Mouse (Mus musculus) heart, adult 8-10 months (tissue): Measurements from ENCODE around the gene Gm49373. TPM values are rescaled to one million over a fixed set of nuclear protein-coding genes. Genes with fewer than 3 reads are reported as not detected.

Source experiments
- DNase-seq: peaks from one replicate; pipeline ENCODE4 v3.0.0; 2022; ENCODE audit warnings: low spot score
- microRNA-seq: library from miRNA; unstranded; fragments of <30 nt; microRNA quantifications from one replicate; pipeline ENCODE4 v1.2.0, GENCODE M21; 2022
- total RNA-seq, 4 experiments: library from RNA; stranded (reverse); gene quantifications; 2 replicates each; pipeline ENCODE4 v1.2.4; 2022

The Gm49373 gene
- total RNA-seq, 4 experiments from 2014 or later = 0.38 TPM; not detected in 3

GRCm38 (mm10) chr9:21028560-21029110, 44.3 kb downstream of the Gm49373 start:
- no peak for DNase-seq

GRCm38 (mm10) chr9:21027774-21028290, 45.1 kb downstream of the Gm49373 start:
- no peak for DNase-seq

GRCm38 (mm10) chr9:21026849-21027248, 46.0 kb downstream of the Gm49373 start:
- DNase-seq = no peak

- DNase-seq = no peak
These were observed 47.6 kb downstream of the Gm49373 start for GRCm38 (mm10) chr9:21025258-21025810.

- DNase-seq = no peak
These were observed 50.2 kb downstream of the Gm49373 start for GRCm38 (mm10) chr9:21022726-21023125.

- DNase-seq = no peak
These were observed 50.6 kb downstream of the Gm49373 start for GRCm38 (mm10) chr9:21022288-21022687.

- no peak for DNase-seq
These were observed 51.5 kb downstream of the Gm49373 start for GRCm38 (mm10) chr9:21021363-21021762.

- no peak for DNase-seq
These were observed 54.3 kb downstream of the Gm49373 start for GRCm38 (mm10) chr9:21018600-21018999.

- DNase-seq = no peak
These were observed 55.7 kb downstream of the Gm49373 start for GRCm38 (mm10) chr9:21017177-21017575.

GRCm38 (mm10) chr9:21016331-21017176, 56.3 kb downstream of the Gm49373 start:
- DNase-seq = no peak

GRCm38 (mm10) chr9:21015571-21016130, 57.2 kb downstream of the Gm49373 start, which contains the start of gene Icam1:
TSS of gene Icam1 (plus strand) at chr9:21015985.
- DNase-seq = peak; percentile 77

GRCm38 (mm10) chr9:21014691-21015570, 58.0 kb downstream of the Gm49373 start:
- DNase-seq = peak; percentile 75

Small RNA genes lying within 50 kb of the gene (microRNA-seq; reads per million reads assigned to microRNA genes)
- gene Mir1900 (not detected), gene Mir7082 (not detected)

Other genes with a start within 250 kb of the Gm49373 start
- gene A230050P20Rik, start 204.5 kb downstream of the Gm49373 start, total RNA-seq = 1 to 10 TPM; 3.4 to 6.0 (median 4.8) TPM
- 1 to 10 TPM; 3.7 to 5.7 (median 4.8) TPM for gene Angptl6, start 193.4 kb downstream of the Gm49373 start, total RNA-seq
- 1 to 10 TPM; 7.0 to 7.4 (median 7.1) TPM for gene Ppan, start 184.9 kb downstream of the Gm49373 start, total RNA-seq
- gene Eif3g, start 174.5 kb downstream of the Gm49373 start, total RNA-seq = 100 to 1,000 TPM; 106 to 121 (median 110) TPM
- 10 to 100 TPM; 10.8 to 14.5 (median 12.3) TPM for gene Dnmt1, start 113.2 kb downstream of the Gm49373 start, total RNA-seq
- gene S1pr2, start 96.3 kb downstream of the Gm49373 start, total RNA-seq = 1 to 10 TPM; 1.8 to 6.8 (median 4.6) TPM
- gene Mrpl4, start 70.4 kb downstream of the Gm49373 start, total RNA-seq = 100 to 1,000 TPM; 135 to 142 (median 136) TPM
- 10 to 100 TPM in 2 of 4 experiments, 1 to 10 TPM in 2; 7.5 to 11.3 (median 9.9) TPM for gene Icam1, start 57.1 kb downstream of the Gm49373 start, total RNA-seq
- gene Icam4, start 43.7 kb downstream of the Gm49373 start, total RNA-seq = 1 to 10 TPM in 1 of 4 experiments, under 1 TPM in 3; 0.27 to 1.9 (median 0.74) TPM
- gene Icam5, start 41.0 kb downstream of the Gm49373 start, total RNA-seq = under 1 TPM in 1 of 4 experiments, not detected in 3; 0.12 TPM
- gene Zglp1, start 6.0 kb downstream of the Gm49373 start, total RNA-seq = not detected
- gene Fdx1l, start 518 bp upstream of the Gm49373 start, total RNA-seq = 10 to 100 TPM; 36.4 to 53.0 (median 41.0) TPM
- gene Gm38431, start 18.9 kb upstream of the Gm49373 start, total RNA-seq = 1 to 10 TPM in 1 of 4 experiments, under 1 TPM in 3; 0.26 to 1.6 (median 0.36) TPM
- gene Raver1, start 18.9 kb upstream of the Gm49373 start, total RNA-seq = 10 to 100 TPM; 25.7 to 26.2 (median 26.0) TPM
- 1 to 10 TPM; 8.6 to 9.1 (median 8.7) TPM for gene Tyk2, start 58.1 kb upstream of the Gm49373 start, total RNA-seq
- gene Cdc37, start 76.9 kb upstream of the Gm49373 start, total RNA-seq = 100 to 1,000 TPM; 138 to 170 (median 157) TPM
- 10 to 100 TPM; 48.5 to 75.4 (median 62.1) TPM for gene Pde4a, start 92.6 kb upstream of the Gm49373 start, total RNA-seq
- 10 to 100 TPM; 43.6 to 52.1 (median 45.5) TPM for gene Keap1, start 166.3 kb upstream of the Gm49373 start, total RNA-seq
- 1 to 10 TPM; 1.6 to 1.9 (median 1.8) TPM for gene S1pr5, start 175.3 kb upstream of the Gm49373 start, total RNA-seq
- 100 to 1,000 TPM in 1 of 4 experiments, 10 to 100 TPM in 3; 87.0 to 105 (median 93.5) TPM for gene Atg4d, start 192.2 kb upstream of the Gm49373 start, total RNA-seq
- gene Kri1, start 214.9 kb upstream of the Gm49373 start, total RNA-seq = 10 to 100 TPM; 16.2 to 18.3 (median 17.3) TPM
- 10 to 100 TPM; 15.1 to 17.7 (median 16.7) TPM for gene Cdkn2d, start 218.3 kb upstream of the Gm49373 start, total RNA-seq
- gene Ap1m2, start 239.2 kb upstream of the Gm49373 start, total RNA-seq = not detected
- gene Slc44a2, start 247.6 kb upstream of the Gm49373 start, total RNA-seq = 100 to 1,000 TPM in 1 of 4 experiments, 10 to 100 TPM in 3; 90.2 to 124 (median 94.3) TPM